Mouse (Mus musculus) liver (tissue): ENCODE measurements at regions not wholly inside any gene's neighbourhood (a gene's known extent, or its start where the extent isn't known, plus 50 kb on each side); places are given as distances from the start of the nearest gene placed in this dataset.
A peak's percentile ranks its signal among the peaks of the same experiment; 100 is the strongest.

Source experiments
- DNase-seq: peaks from one replicate; pipeline ENCODE4 v3.0.0-alpha.2; 2020; ENCODE audit warnings: mixed read lengths

DNA sequence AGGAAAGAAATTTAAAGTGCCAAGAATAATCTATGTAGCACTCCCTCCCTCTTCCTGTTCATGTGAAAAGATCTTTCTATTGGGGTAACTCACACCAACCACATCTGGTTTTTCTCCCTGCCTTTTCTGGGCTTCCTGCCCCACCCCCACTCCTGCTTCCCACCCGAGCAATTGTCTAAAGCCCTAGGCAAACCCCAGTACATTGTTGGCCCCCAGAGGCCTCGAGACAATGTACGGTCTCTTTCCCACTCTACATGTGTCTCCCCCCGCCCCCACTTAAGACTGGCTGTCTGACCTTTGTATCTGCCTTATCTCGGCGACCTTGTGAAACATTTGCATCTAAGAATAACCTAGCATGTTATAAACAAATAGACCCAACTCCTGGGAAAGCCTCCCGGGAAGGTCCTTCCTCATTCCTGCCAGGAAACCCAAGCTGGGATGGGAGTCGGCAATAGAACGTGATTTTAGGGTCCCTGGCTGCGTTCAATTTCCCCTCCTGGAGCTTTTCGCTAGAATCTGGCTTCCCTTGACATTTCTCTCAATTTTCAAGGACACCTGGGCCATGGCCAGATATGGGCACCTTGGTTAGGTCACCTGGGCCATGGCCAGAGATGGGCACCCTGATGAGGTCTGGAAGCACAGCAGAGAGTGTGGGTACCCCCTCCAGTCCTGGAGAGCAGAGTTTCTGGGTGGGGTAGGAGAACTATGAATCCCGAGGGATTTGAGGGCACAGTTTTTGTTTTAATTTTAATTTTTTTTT is 97.9 kb upstream of the Map4k3 start:
- DNase-seq, result peak; percentile 57

DNA sequence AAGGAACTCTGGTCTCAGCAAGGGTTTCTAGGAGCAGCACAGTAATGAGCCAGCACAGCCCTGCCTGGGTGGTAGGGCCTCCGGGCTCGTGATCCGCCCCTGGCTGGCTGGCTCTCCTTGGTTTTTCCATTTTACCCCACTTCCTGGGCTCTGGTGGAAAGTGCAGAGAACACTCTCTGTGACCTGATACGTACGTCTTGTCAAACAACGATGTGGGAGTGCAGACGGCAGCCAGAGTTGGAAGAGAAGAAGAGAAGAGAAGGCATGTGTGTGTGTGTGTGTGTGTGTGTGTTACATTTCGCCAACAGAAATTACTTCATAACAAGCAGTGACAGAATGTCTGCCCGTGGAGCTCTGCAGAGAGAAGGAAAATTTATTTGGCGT is 97.2 kb upstream of the Map4k3 start:
- no peak for DNase-seq

DNA sequence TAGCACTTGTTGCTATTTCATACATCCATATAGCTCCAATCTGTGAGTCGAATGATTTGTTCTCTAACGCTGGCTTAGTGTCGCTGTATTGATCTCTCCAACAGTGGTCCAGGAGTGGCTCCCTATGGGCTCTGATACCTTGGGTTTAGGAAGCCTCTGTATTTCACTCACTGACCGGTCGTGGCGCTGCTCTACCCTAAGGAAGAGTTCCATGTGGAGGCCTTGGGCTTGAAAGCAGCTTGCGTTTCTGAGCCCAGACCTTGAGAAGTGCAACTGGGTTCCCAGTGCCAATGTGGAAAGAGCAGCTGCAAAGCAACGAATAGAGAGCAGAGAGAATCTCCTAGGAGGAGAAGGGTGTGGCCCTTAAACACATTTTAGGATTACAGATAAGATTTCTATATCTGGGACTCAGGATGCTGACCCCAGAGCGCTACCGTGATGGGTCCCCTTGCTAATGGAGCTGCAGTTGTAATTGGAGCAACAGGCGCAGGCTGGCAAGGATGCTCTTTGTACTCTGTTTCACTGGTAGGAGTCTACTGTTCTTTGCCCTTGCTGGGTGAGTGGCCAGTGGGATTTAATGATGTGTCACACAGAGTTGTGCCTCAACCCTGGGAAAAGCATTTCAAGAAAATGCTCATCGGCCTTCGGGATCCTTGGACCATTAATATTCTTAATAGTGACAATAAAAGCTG is 96.7 kb upstream of the Map4k3 start:
- DNase-seq, result no peak

DNA sequence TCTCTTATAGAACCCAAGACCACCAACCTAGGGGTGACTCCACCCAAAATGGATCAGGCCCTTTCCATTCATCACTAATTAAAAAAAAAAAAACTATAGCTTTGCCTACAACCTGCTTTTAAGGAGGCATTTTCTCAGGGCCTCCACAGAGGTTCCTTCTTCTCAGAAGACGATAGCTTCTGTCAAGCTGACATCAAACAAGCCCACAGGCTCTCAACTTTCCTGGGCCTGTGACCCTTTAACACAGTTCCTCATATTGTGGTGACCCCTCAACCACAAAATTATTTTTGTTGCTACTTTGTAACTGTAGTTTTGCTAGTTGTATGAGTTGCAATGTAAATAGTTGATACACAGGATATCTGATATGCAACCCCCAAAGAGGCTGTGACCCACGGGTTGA is 96.0 kb upstream of the Map4k3 start:
- no peak for DNase-seq

DNA sequence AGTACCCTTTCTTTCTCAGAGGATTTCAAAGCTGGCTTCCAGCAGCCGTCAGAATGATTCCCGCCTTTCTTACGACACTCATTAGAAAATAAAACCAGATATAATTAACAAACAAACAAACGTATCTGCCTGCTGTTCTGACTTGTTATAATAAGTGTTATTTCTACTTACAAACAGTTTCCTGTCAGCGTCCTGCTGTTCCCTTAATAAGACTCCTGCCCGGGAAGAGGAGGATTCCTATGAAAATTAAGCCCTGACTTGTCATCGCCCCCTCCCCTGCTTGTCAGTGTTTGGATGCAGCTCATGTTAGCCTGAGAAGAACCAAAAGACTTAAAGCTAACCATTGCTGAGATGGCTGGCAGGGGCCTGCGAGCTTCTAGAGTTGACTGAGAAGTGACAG is 92.6 kb upstream of the Map4k3 start:
- DNase-seq, result no peak

GRCm38 (mm10) chr17:80818477-80819028 is 90.3 kb upstream of the Map4k3 start:
- DNase-seq, result no peak

GRCm38 (mm10) chr17:80815747-80816146 is 87.5 kb upstream of the Map4k3 start:
- DNase-seq, result peak; percentile 36

DNA sequence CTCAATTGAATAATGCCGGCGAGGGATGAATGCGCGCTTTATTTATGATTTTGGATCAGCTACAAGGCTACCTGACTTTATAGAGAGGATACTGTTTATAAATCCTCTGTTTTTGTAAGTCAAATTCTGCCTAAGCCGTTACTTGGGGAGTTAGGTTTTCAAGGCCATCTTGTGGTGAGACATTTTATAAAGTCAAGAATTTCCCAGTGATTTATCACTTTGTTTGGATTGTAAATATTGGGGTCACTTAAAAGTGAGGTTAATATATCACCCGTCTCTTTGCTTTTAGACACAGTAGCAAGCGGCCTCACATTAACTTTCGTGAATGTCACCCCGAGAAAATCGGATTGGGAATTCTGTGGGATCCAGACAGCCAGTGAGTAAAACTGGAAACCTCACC is 84.9 kb upstream of the Map4k3 start:
- no peak for DNase-seq

GRCm38 (mm10) chr17:80809275-80809674 is 81.0 kb upstream of the Map4k3 start:
- no peak for DNase-seq

DNA sequence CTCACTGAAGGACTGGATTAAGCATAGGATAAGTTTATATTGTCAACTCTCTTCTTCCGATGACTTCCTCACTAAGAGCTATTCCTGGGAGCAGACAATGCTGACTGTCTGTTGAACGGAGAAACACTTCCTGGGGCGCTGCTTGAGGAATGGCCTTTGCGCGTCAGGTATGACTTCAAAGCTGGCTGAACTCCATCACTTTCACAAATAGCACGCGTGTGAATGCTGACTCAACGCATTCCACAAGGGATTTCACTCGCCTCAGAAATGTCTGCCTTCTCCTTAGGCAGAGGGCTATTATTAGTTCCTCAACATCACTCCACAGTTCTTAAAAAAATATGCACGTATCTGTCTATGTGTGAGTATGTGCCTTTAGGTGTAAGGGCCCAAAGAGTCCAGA is 79.8 kb upstream of the Map4k3 start:
- no peak for DNase-seq

DNA sequence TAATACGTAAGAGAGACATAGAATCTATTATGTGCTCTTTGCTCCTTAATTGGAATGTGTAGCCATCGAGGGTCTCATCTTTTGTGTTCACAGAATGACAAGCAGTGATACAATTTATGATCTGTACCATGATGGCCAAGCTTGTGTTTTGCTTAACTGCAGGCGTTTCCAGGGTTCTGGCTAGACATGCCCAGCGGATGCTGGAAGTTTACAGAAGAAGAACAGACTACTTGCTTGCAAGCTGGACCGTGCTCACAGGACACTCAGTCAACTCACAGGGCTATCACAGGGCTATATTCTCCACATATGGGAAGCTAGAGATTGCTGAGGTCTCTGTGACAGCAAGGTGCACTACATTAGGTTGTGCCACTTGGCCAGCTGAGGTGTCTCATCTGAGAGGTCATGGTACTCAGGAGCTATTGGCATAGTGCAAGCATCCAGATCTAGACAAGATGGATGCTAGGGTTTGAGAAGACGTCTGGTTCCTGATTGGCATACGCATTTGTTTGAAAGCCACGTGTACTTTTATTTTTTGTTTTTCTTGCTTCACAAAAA is 75.2 kb upstream of the Map4k3 start:
- no peak for DNase-seq

- no peak for DNase-seq
These were observed 74.3 kb upstream of the Map4k3 start for GRCm38 (mm10) chr17:80802622-80803021.

DNA sequence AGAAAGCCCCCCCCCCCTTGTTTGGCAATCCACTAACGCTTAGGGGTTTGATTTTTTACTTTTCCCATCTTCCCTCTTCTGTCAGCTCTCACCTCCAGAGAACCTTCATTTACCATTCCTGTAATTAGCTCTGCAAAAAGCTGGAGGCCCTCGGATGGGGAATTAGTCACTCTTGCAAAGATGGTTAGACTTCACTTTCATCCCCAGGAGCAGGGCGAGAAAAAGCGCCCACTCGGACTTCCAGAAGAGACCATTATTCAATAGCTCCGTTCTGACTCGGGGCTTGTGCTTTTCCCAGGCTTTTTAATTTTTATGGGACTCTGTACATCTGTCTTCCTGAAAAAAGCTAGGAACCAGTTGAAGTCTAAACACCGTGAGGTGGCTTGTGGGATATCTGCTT is 73.7 kb upstream of the Map4k3 start:
- no peak for DNase-seq

GRCm38 (mm10) chr17:80801451-80801983 is 73.2 kb upstream of the Map4k3 start:
- no peak for DNase-seq

GRCm38 (mm10) chr17:80800877-80801276 is 72.6 kb upstream of the Map4k3 start:
- DNase-seq, result no peak

DNA sequence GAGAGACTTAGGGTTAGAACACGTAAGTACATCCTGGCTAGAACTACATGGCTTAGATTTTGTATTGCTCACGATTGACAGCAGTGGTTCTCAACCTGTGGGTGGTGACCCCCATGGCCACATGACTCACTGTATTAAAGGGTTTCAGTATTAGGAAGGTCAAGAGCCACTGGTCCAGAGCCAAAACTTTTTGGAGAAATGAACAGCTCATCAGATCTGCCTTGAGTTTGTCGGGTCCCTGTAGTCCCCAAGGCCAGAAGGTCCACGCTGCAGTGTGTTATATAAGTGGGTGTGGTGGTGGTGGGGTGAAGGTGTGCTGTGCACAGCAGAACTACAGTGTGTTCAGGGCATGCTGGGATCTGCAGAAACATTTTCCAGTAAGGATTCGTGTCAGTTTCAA is 72.2 kb upstream of the Map4k3 start:
- DNase-seq, result no peak

DNA sequence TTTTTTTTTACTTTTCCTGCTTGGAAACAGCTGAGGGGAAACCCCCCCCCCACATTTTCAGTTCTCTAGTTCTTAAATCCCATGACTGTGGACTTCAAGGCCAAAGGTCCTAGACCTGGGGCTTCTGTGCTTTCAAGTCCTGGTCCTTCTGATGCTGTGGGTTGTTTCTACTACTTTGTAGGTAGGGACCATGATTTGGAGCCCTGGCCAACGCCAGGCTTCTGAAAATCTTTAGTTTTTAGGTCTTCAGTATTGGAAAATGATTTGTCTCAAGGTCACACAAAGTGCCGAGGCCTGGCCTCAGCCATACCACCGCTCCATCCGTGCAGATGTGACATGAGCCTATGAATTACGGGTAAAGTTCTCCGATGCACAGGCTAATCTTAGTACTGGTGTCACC is 70.8 kb upstream of the Map4k3 start:
- DNase-seq, result no peak

- no peak for DNase-seq
These were observed 70.1 kb upstream of the Map4k3 start for GRCm38 (mm10) chr17:80798281-80798980.

DNA sequence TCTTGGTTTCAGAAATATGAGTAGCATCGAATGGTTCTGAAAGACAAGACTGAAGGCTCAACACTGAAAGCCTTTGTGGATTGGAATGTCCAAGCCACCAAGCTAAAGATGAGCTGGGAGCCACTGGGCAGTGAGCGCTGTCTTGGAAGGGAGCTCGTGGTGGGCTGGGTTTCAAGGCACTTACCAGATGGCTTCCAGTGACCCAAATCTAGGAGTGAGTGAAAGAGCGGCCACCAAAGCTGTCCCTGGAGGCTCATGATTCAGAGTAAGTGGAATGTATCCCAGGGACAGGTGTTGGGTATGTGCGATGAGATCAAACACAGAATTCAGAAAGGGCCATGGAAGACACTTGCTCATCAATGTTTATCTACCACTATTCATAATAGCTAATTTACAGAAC is 68.5 kb upstream of the Map4k3 start:
- DNase-seq, result no peak

DNA sequence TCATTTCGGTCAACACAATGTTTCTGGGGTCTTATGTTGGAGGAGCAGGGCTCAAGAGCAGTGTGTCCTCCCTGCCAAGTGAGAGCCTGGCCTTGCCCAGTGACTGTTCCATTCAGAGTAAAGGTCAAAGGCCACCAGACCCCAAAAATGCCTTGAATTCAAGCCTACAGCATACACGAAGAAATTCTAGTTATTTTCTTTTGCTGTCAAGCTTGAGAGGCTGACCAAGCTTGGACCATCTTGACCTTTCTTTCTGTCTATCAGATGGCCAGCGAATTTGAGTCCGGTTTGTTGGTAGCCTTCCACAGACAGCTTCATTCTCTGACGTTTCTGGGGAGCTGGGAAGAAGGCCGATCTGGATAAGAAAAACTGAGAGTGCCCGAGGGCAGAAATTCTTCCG is 68.1 kb upstream of the Map4k3 start:
- no peak for DNase-seq

DNA sequence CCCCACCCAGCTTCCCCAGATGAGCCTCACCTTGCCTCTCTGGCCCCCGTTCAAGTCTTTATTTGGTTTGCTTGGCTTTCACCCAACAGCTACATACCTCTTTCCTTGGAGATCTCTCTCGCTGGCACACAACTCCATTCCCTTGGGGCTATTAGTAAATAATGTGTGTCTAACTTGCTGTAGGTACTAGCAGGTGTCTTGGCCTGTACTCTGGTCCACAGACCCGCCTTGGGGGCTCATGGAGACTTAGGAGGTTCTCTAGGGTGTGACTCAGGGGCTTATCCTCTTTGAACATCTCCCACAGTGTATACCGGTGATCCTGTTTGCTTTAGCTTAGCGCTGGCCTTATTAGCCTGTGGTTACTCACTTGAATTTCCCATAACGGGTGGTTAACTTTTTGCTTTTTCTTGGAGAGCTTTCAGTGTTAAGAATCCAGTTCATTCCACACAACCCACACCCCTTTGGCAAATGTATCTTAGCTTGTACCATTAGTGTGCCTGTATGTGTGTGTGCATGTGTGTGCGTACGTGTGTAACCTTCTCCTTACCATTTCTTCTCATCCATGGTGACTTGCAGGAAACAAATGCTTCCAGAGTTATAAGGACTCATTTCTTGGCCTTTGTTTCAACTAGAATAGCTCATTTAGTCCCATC is 67.3 kb upstream of the Map4k3 start:
- DNase-seq, result no peak

- DNase-seq, result no peak
These were observed 64.3 kb upstream of the Map4k3 start for GRCm38 (mm10) chr17:80792605-80793004.

- DNase-seq, result no peak
These were observed 61.4 kb upstream of the Map4k3 start for GRCm38 (mm10) chr17:80789706-80790105.
